Mouse (Mus musculus) heart, postnatal 25 days (tissue): Measurements from ENCODE around the gene Tead3. TPM values are rescaled to one million over a fixed set of nuclear protein-coding genes. Genes with fewer than 3 reads are reported as not detected.
A peak's percentile ranks its signal among the peaks of the same experiment; 100 is the strongest.
"Not testable (repeated sequence)": the region's sequence is repeated elsewhere in the genome, so short reads cannot be mapped to it uniquely, and the experiment has no call there.

ENCODE experiments used
- DNase-seq: peaks from one replicate; pipeline ENCODE4 v3.0.0; 2022; ENCODE audit warnings: low spot score
- intact Hi-C: fragments of 180-260 bp; cut with DNase I; formaldehyde crosslinking; loops from one replicate; pipeline ENCODE4 v1.15.1; 2025
- total RNA-seq, 2 experiments: library from RNA; stranded (reverse); gene quantifications; 2 replicates each; pipeline ENCODE4 v1.2.3; 2021

The Tead3 gene
- total RNA-seq, 2 experiments from 2014 or later: 12.2 to 14.4 TPM

DNA sequence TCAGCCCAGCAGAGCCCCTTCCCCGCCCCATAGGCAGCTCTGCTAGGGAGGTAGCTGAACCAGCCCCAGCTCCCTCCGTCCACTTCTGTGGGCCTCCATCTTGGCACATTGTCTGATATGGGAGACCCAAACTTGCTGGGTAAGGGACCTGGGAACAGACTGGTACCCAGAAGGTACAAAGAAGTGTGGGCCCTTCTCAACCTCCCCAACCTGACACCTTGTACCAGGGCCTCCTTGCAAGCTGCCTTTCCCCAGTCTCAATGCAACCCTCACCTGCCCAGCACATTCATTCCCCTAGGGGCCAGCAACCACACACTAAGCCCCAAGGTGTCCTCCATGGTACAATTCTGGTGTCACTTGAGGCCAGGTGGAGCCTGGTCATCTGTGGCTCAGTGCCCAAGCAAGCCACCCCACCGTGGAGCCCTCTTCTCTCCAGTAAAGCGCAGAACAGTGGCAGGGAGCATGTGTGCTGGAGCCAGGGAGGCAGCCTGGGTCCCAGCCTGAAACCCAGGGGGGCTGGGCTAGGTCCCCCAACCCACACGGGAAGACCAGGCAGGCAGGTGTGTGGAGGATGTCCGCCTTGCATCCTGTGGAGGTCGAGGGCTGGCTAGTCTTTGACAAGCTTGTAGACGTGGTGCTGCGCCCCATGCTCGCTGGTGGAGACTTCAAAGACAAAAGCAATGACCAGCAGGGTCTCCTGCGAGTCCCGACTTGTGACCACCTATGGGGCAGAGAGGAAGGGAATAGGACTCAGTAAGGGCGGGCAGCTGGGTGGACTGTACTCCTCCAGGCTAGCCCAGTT lies 18.3 kb downstream of the Tead3 start:
- intact Hi-C loops: no loop called here
- no peak for DNase-seq

GRCm38 (mm10) chr17:28331241-28332112 lies 19.1 kb downstream of the Tead3 start:
- no peak for DNase-seq
- intact Hi-C loops: no loop called here

- intact Hi-C loops, DNase-seq: not testable (repeated sequence)
Measured at GRCm38 (mm10) chr17:28330590-28330989, 20.0 kb downstream of the Tead3 start.

GRCm38 (mm10) chr17:28330232-28330546 lies 20.4 kb downstream of the Tead3 start:
- intact Hi-C loops: no loop called here
- DNase-seq: no peak

DNA sequence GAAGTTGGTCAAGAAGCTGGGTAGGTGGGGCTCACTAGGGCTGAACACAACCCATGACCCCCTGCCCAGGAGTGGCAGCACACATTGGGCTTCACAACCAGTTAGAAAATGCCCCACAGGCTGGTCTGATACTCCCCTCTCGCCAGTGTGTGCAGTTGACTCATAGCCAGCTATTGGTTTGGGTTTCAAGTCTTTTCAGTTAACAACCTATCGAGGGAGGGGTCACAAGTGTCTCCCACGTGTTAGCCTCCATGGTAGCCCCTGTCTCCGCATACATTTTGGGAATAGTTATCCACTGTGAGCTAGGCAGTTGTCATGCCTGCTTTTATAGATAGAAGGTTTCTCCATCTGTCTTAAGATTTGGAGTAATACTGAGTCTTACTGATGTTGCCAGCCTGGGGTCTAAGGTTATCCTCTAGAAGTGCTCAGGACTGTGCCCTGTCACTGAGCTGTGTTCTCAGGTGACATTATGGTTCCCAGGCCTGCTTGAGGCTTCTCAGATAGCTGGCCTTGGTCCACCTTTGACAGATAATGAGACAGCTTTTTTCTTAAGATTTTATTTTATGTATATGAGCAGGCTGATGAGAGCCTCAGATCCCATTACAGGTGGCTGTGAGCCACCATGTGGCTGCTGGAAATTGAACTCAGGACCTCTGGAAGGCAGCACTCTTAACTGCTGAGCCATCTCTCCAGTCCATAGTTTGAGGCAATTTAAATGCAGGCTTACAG lies 20.9 kb downstream of the Tead3 start:
- intact Hi-C loops: no loop called here
- no peak for DNase-seq

- intact Hi-C loops: loop anchor here (1.0 kb wide), 1 partner anchor 39 kb away; no protein-coding TSS in a partner anchor
- no peak for DNase-seq
Measured at GRCm38 (mm10) chr17:28328946-28329345, 21.7 kb downstream of the Tead3 start.

DNA sequence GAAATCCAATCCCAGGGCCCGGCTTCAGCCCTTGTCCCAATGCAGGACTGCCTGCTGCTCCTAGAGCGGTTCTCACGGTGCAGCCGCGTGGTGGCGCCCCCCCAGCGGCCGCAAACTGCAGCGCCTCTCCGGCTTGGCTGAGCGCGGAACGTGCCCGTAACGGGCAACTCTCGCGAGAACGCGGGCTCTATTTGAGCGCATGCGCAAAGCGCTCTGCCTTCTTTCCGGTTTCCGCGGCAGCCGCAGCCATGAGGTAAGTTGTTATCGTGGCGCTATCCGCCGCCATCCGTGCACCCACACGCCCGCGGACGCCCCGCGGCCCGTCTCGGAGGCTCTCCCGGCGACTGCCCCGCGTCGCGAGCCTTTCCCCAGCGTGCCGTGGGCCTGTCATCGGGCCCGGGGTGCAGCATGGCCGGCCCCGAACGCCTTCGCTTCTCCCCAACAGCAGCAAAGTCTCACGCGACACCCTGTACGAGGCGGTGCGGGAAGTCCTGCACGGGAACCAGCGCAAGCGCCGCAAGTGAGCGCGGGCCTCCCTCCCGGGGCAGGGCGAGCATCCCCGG lies 22.2 kb downstream of the Tead3 start, which contains the start of gene Rpl10a:
Gene Rpl10a (plus strand): TSS at position 106 of the 563 bp plus-strand sequence.
- intact Hi-C loops: loop anchor here (1.0 kb wide), 1 partner anchor 40 kb away; no protein-coding TSS in a partner anchor
- DNase-seq: peak; percentile 92

DNA sequence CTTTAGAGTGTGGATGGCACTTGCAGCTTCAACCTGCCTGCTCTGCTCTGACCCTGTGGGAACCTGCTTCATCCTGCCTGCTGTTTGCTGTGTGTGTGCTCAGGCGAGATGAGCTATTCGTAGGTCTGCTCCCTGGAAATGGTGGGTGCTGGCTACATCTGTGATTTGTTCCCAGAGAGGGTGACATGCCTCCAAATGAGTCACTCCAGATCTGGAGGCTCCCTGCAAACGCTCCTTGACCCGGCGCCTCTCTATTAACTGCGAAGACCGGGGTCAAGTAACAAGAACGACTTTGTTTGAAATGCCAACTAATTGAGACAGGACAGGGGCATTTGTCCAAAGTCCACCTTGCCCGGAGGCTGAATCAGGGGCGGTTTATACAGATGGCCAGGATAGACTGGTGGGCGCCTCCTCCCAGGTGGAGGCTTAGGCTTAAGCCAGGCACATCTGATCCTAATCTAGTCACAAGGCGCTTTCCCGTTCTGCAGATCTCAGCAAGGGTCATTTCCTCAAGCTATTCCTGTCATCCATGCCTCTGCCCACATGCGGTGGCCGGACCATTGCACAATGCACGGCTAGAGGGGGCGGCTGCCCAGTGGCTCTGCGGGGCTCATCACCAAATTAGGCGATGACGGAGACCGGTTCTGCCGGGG lies 22.8 kb downstream of the Tead3 start:
- intact Hi-C loops: loop anchor here (1.0 kb wide), 1 partner anchor 41 kb away; no protein-coding TSS in a partner anchor
- no peak for DNase-seq

GRCm38 (mm10) chr17:28326951-28327350 lies 23.7 kb downstream of the Tead3 start:
- DNase-seq: no peak
- intact Hi-C loops: no loop called here

DNA sequence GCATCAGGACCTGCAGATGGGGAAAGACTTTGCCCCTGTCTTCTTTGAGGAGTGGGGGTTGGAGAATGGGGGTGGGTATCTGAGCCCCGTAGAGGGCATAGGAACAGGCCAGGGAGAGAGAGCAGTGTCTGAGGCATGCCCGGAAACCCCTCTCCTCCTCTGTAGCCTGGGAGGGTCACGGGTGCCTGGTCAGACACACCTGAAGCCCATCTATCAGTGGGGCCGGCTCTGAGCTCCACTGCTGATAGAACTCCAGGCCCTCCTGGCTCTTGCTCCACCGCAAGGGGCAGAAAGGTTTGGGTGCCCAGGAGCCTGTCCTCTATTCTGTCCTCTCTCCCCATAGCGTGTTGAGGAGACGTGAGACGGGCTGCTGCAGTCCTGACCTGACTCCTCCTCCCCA lies 24.9 kb downstream of the Tead3 start:
- no peak for DNase-seq
- intact Hi-C loops: no loop called here

- intact Hi-C loops, DNase-seq: not testable (repeated sequence)
Measured at GRCm38 (mm10) chr17:28324416-28324815, 26.2 kb downstream of the Tead3 start.

DNA sequence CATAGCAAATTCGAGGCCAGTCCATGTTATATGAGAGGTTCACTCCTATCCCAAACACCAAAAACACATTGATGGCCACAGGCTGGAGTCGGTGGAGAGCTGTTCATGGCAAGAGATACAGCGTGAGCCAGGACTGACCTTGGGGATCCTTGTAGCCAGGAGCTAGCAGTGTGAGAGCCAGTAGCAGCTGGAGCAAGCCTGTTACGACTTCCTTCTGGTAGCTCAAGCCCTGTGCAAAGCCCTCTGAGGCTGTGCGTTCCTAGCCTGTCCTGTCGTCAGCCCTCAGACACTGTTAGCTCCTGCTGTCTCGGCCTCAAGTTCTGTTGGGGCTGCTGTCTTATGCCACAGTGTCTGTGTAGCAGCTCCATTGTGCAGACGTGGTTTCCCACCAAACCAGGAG lies 26.8 kb downstream of the Tead3 start:
- intact Hi-C loops: no loop called here
- DNase-seq: no peak

- no peak for DNase-seq
- intact Hi-C loops: no loop called here
Measured at GRCm38 (mm10) chr17:28321700-28322099, 28.9 kb downstream of the Tead3 start.

GRCm38 (mm10) chr17:28317725-28318124 lies 32.9 kb downstream of the Tead3 start:
- intact Hi-C loops: no loop called here
- DNase-seq: no peak

DNA sequence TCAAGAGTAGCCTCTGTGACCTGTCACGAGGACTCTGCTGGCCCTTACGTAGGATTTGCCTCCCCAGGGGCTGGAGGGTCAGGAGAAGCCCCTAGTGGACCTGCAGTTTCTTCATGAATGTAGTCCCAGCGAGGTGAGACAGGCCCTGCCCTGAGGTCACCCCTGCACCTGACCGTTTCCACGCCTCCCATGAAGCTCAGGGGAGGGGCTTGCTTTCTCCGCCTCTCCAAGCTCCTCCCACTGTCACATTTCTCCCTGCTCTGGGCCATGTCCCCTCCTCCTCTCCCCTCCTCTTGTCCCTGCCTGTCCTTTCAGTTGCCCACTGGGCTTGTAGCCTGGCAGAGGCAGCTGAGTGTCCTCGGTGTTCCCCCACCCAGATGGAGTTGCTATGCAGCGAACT lies 33.5 kb downstream of the Tead3 start:
- no peak for DNase-seq
- intact Hi-C loops: no loop called here

- DNase-seq: no peak
- intact Hi-C loops: no loop called here
Measured at GRCm38 (mm10) chr17:28316476-28316875, 34.1 kb downstream of the Tead3 start.

GRCm38 (mm10) chr17:28315611-28316160 lies 34.9 kb downstream of the Tead3 start:
- intact Hi-C loops: no loop called here
- no peak for DNase-seq

DNA sequence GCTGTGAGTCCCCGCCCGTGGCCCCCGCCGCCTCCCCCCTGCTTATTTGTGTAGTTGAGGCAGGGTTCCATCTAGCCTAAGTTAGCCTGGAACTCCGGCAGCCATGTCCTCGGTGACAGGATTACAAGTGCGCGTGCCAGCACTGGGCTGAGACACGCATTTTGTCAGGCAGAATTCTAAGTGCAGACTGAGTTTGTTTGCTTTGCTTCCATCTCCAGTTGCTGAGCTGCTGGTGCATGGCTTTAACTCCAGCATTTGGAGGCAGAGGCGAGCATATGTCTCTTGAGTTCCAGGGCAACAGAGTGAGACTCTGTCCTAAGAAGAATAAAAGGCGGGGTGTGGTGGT lies 36.8 kb downstream of the Tead3 start:
- intact Hi-C loops: no loop called here
- no peak for DNase-seq

DNA sequence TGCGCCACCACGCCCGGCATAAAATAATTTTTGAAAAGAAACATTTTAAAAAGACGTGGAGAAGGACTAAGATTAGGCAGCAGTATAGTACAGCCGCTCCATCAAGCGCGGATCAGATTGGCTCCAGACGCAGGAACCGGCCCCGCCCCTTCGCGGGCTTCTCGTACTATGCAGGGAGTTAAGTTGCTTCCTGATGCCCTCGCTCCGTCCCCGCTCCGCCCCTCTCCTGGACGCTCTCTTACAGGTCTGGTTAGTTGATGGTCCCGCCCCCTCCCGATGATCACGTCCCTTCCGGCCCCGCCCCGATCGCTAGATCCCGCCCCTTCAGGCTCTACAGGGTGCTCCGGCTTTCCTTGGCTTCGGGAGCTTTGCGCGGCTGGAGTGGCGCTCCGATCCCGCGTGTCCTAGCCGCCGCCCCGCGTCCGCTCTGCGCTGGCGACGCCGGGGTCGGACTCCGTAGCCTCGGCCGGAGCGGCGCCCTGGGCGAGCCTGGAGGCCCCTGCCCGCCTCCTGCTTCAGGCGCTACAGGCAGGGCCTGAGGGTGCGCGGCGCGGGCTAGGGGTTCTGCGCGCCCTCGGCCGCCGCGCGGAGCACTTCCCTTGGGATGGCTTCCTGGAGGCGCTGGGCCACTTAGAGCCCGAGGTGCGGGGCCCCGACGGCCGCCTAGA lies 37.3 kb downstream of the Tead3 start, which contains the start of gene Fance:
Gene Fance (plus strand): TSS at position 308 of the 668 bp plus-strand sequence.
- peak; percentile 91 for DNase-seq
- intact Hi-C loops: no loop called here
